Mouse (Mus musculus) spleen, postnatal 36 days (tissue): ENCODE results near the gene Nop2.

Source experiments
- DNase-seq, 2 experiments: peaks; one replicate each; pipeline ENCODE4 v3.0.0; 2022; ENCODE audit warnings: low spot score in 2 of 2, mixed read lengths in 1 of 2

Nop2 gene

GRCm38 (mm10) chr6:125131302-125132156, at the start of gene Nop2:
Gene Nop2, plus strand, starts transcription at chr6:125131909.
- peak; percentile 85 to 89 for DNase-seq

GRCm38 (mm10) chr6:125082801-125083386, 48.8 kb upstream of the Nop2 start:
- DNase-seq = no peak

GRCm38 (mm10) chr6:125084424-125084823, 47.3 kb upstream of the Nop2 start:
- peak; percentile 64 to 66 for DNase-seq

- no peak for DNase-seq
These were observed 43.8 kb upstream of the Nop2 start for GRCm38 (mm10) chr6:125087937-125088336.

GRCm38 (mm10) chr6:125088561-125089321, 43.0 kb upstream of the Nop2 start:
- DNase-seq = peak in 1 of 2 experiments; percentile 43

- peak; percentile 57 to 63 for DNase-seq
These were observed 42.0 kb upstream of the Nop2 start for GRCm38 (mm10) chr6:125089521-125090321.

- DNase-seq = no peak
These were observed 41.2 kb upstream of the Nop2 start for GRCm38 (mm10) chr6:125090341-125091085.

- peak in 1 of 2 experiments; percentile 49 for DNase-seq
These were observed 39.3 kb upstream of the Nop2 start for GRCm38 (mm10) chr6:125092372-125092771.

GRCm38 (mm10) chr6:125094843-125095242, 36.9 kb upstream of the Nop2 start:
- no peak for DNase-seq

- peak; percentile 93 to 95 for DNase-seq
These were observed 36.1 kb upstream of the Nop2 start, which contains the start of gene Chd4 for GRCm38 (mm10) chr6:125095391-125096278. Gene Chd4, plus strand, starts transcription at chr6:125095981.

GRCm38 (mm10) chr6:125096279-125096596, 35.5 kb upstream of the Nop2 start:
- DNase-seq = no peak

- DNase-seq = peak; percentile 65
These were observed 34.9 kb upstream of the Nop2 start for GRCm38 (mm10) chr6:125096597-125097345.

GRCm38 (mm10) chr6:125097346-125097689, 34.4 kb upstream of the Nop2 start:
- no peak for DNase-seq

GRCm38 (mm10) chr6:125097951-125098350, 33.8 kb upstream of the Nop2 start:
- no peak for DNase-seq

GRCm38 (mm10) chr6:125098513-125098912, 33.2 kb upstream of the Nop2 start:
- DNase-seq = no peak

GRCm38 (mm10) chr6:125099421-125099971, 32.2 kb upstream of the Nop2 start:
- DNase-seq = peak; percentile 72 to 77

GRCm38 (mm10) chr6:125101444-125101843, 30.3 kb upstream of the Nop2 start:
- DNase-seq = no peak

GRCm38 (mm10) chr6:125104223-125104622, 27.5 kb upstream of the Nop2 start:
- DNase-seq = peak; percentile 57 to 78

GRCm38 (mm10) chr6:125107705-125108104, 24.0 kb upstream of the Nop2 start:
- no peak for DNase-seq
